Mouse (Mus musculus) MEL (cell line): ENCODE results near the gene Chst8. TPM values are rescaled to one million over a fixed set of nuclear protein-coding genes. Genes with fewer than 3 reads are reported as not detected.

ENCODE experiments used
- DNase-seq: peaks from one replicate; pipeline ENCODE4 v3.0.0; 2011; ENCODE audit warnings: low read depth, low spot score
- H3K27ac ChIP-seq: 2 replicates; pipeline ENCODE4 v1.5.1; 2012; ENCODE audit warnings: low read depth, mild to moderate bottlenecking, control low read depth, low read length, moderate library complexity; ENCODE audit not compliant: control insufficient read depth
- H3K27me3 ChIP-seq, 2 experiments: fragments of 150-350 bp in 1 of 2; sonication (generic) in 1 of 2; 2 replicates each; pipeline ENCODE4 v1.6.1; 2012; ENCODE audit warnings: low read length in 2 of 2, mild to moderate bottlenecking in 2 of 2, improper control_type of control experiment in 1 of 2, moderate library complexity in 1 of 2; ENCODE audit not compliant: insufficient read depth in 2 of 2, control insufficient read depth in 1 of 2
- H3K36me3 ChIP-seq, 2 experiments: 2 replicates each; pipeline ENCODE4 v1.6.1; 2012 to 2014; ENCODE audit warnings: low read length in 2 of 2, improper control_type of control experiment in 1 of 2, inconsistent platforms in 1 of 2, mild to moderate bottlenecking in 1 of 2; ENCODE audit not compliant: insufficient read depth in 2 of 2, control insufficient read depth in 1 of 2
- H3K4me1 ChIP-seq, 2 experiments: fragments of 150-350 bp in 1 of 2; sonication (generic) in 1 of 2; 2 replicates each; pipeline ENCODE4 v1.6.1; 2012; ENCODE audit warnings: low read length in 2 of 2, improper control_type of control experiment in 1 of 2, mild to moderate bottlenecking in 1 of 2; ENCODE audit not compliant: insufficient read depth in 2 of 2, control insufficient read depth in 1 of 2
- H3K4me3 ChIP-seq, 2 experiments: fragments of 150-350 bp in 1 of 2; sonication (generic) in 1 of 2; 2 replicates each; pipeline ENCODE4 v1.5.1; 2012; ENCODE audit warnings: low read depth in 2 of 2, low read length in 2 of 2, mild to moderate bottlenecking in 2 of 2, moderate library complexity in 2 of 2, control low read depth in 1 of 2, improper control_type of control experiment in 1 of 2; ENCODE audit not compliant: control insufficient read depth in 1 of 2, insufficient read depth in 1 of 2
- H3K79me2 ChIP-seq: 2 replicates; pipeline ENCODE4 v1.6.1; 2012; ENCODE audit warnings: mild to moderate bottlenecking, low read length, moderate library complexity; ENCODE audit not compliant: control insufficient read depth, poor library complexity, insufficient read depth
- H3K9ac ChIP-seq: 2 replicates; pipeline ENCODE4 v1.6.1; 2012; ENCODE audit warnings: low read depth, mild to moderate bottlenecking, control low read depth, low read length, moderate library complexity; ENCODE audit not compliant: control insufficient read depth, poor library complexity, severe bottlenecking
- H3K9me3 ChIP-seq: fragments of 150-350 bp; sonication (generic); replicated peaks from 2 replicates; pipeline ENCODE4 v1.6.1; 2012; ENCODE audit warnings: mild to moderate bottlenecking, low read length, improper control_type of control experiment, moderate library complexity; ENCODE audit not compliant: insufficient read depth
- BHLHE40 ChIP-seq: IDR thresholded peaks from 2 replicates; pipeline ENCODE4 v1.6.1; 2012; ENCODE audit warnings: low read depth, mild to moderate bottlenecking, inconsistent platforms, low read length, improper control_type of control experiment, borderline replicate concordance
- CHD1 ChIP-seq: IDR thresholded peaks from 2 replicates; pipeline ENCODE4 v1.6.1; 2012; ENCODE audit warnings: low read depth, mild to moderate bottlenecking, inconsistent platforms, low read length, improper control_type of control experiment
- ELF1 ChIP-seq: IDR thresholded peaks from 2 replicates; pipeline ENCODE4 v1.6.1; 2014; ENCODE audit warnings: low read depth, mild to moderate bottlenecking, inconsistent platforms, low read length, improper control_type of control experiment, moderate library complexity
- EP300 ChIP-seq, 2 experiments: IDR thresholded peaks; 2 replicates each; pipeline ENCODE4 v1.6.1; 2011; ENCODE audit warnings: improper control_type of control experiment in 2 of 2, low read length in 2 of 2, low read depth in 1 of 2, mild to moderate bottlenecking in 1 of 2
- HCFC1 ChIP-seq: IDR thresholded peaks from 2 replicates; pipeline ENCODE4 v1.6.1; 2012; ENCODE audit warnings: low read depth, mild to moderate bottlenecking, inconsistent platforms, low read length, improper control_type of control experiment, moderate library complexity
- MAFK ChIP-seq: IDR thresholded peaks from 2 replicates; pipeline ENCODE4 v1.6.1; 2011; ENCODE audit warnings: low read depth, mild to moderate bottlenecking, low read length, improper control_type of control experiment, borderline replicate concordance
- MAX ChIP-seq: IDR thresholded peaks from 2 replicates; pipeline ENCODE4 v1.6.1; 2011; ENCODE audit warnings: low read length, improper control_type of control experiment
- MAZ ChIP-seq: IDR thresholded peaks from 2 replicates; pipeline ENCODE4 v1.6.1; 2012; ENCODE audit warnings: low read depth, mild to moderate bottlenecking, inconsistent platforms, low read length, improper control_type of control experiment
- MYB ChIP-seq: IDR thresholded peaks from 2 replicates; pipeline ENCODE4 v1.6.1; 2011; ENCODE audit warnings: mild to moderate bottlenecking, low read depth, low read length, improper control_type of control experiment
- MYC ChIP-seq: IDR thresholded peaks from 2 replicates; pipeline ENCODE4 v1.6.1; 2011; ENCODE audit warnings: low read depth, mild to moderate bottlenecking, low read length, improper control_type of control experiment, moderate library complexity
- NELFE ChIP-seq: IDR thresholded peaks from 2 replicates; pipeline ENCODE4 v1.6.1; 2011; ENCODE audit warnings: low read depth, low read length, improper control_type of control experiment
- POLR2AphosphoS2 ChIP-seq: IDR thresholded peaks from 2 replicates; pipeline ENCODE4 v1.6.1; 2011; ENCODE audit warnings: low read length, improper control_type of control experiment
- POLR2AphosphoS5 ChIP-seq: IDR thresholded peaks from 2 replicates; pipeline ENCODE4 v1.6.1; 2012; ENCODE audit warnings: low read depth, borderline replicate concordance, mild to moderate bottlenecking, inconsistent platforms, low read length, moderate library complexity, mixed read lengths
- RCOR1 ChIP-seq: IDR thresholded peaks from 2 replicates; pipeline ENCODE4 v1.6.1; 2012; ENCODE audit warnings: low read depth, mild to moderate bottlenecking, inconsistent platforms, low read length, improper control_type of control experiment
- SMC3 ChIP-seq: IDR thresholded peaks from 2 replicates; pipeline ENCODE4 v1.6.1; 2011; ENCODE audit warnings: low read depth, low read length, improper control_type of control experiment
- TAL1 ChIP-seq: IDR thresholded peaks from 2 replicates; pipeline ENCODE4 v1.6.1; 2012; ENCODE audit warnings: mild to moderate bottlenecking, inconsistent platforms, low read length, moderate library complexity, mixed read lengths
- TBP ChIP-seq: IDR thresholded peaks from 2 replicates; pipeline ENCODE4 v1.8.0; 2011; ENCODE audit warnings: low read depth, low read length, improper control_type of control experiment
- USF1 ChIP-seq: IDR thresholded peaks from 2 replicates; pipeline ENCODE4 v1.6.1; 2014; ENCODE audit warnings: low read depth, mild to moderate bottlenecking, inconsistent platforms, low read length, improper control_type of control experiment, moderate library complexity
- ZNF384 ChIP-seq: IDR thresholded peaks from 2 replicates; pipeline ENCODE4 v1.6.1; 2012; ENCODE audit warnings: low read depth, mild to moderate bottlenecking, inconsistent platforms, low read length, improper control_type of control experiment
- polyA plus RNA-seq, 2 experiments: library from polyadenylated mRNA; stranded (reverse) in 1 of 2; unstranded in 1 of 2; fragments of >175 nt in 1 of 2; fragments of >200 nt in 1 of 2; gene quantifications; 2 replicates each; pipeline versions ENCODE4 v1.2.1 to v1.2.4; 2012; ENCODE audit warnings: low replicate concordance in 2 of 2, low read depth in 1 of 2; ENCODE audit not compliant: insufficient read length in 2 of 2, insufficient read depth in 1 of 2, missing spikeins in 1 of 2
- total RNA-seq: library from RNA; depleted of rRNA; stranded (reverse); fragments of 300-350 nt; gene quantifications from 2 replicates; pipeline ENCODE4 v1.2.3, GENCODE M21; 2012

Gene Chst8
- total and polyA plus RNA-seq, 3 experiments, result not detected

DNA sequence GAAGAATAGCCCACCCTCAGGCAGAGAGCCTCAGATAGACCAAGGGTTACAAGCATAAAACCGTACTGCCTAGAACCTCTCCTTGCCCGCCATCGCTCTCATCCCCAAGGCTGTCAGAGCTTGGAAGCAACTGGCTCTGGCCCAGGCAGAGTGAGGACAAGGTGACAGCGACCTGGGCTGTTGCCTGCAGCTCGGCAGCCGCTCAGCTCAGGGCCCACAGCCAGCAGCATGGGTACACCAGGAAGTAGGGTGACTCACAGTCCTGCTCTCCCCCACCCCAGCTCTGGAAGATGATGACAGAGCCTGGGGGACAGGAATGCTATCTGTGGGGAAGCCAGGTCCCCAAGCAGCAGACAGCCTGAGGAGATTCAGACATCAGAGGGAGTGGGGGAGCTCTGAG lies 6.2 kb downstream of the Chst8 start:
- Histone ChIP-seq H3K36me3 (no peaks in the 10 kb centered on the region), H3K4me3 (no peak overlapping the region), H3K4me1 (no peaks in the 10 kb centered on the region), H3K9me3 (no peaks in the 10 kb centered on the region), H3K9ac (no peak overlapping the region), H3K79me2 (no peaks in the 10 kb centered on the region)
- TF ChIP-seq POLR2AphosphoS5 (no peak), MYC (no peak), POLR2AphosphoS2 (no peak), CHD1 (no peak), ZNF384 (no peak), NELFE (no peak), RCOR1 (no peak), MAZ (no peak), BHLHE40 (no peak)
- TF ChIP-seq, all 39 proteins: peak for 0
- Histone ChIP-seq H3K27ac (no peak overlapping the region), H3K27me3 (no peaks in the 10 kb centered on the region)
- DNase-seq, result no peak

GRCm38 (mm10) chr7:34805691-34806205 lies 6.8 kb downstream of the Chst8 start:
- no peaks in the 10 kb centered on the region for H3K4me1 ChIP-seq
- no peak overlapping the region for H3K9ac ChIP-seq
- TF ChIP-seq SMC3, result no peak
- TF ChIP-seq MAZ, result no peak
- no peak for TF ChIP-seq MAFK
- no peak for TF ChIP-seq ZNF384
- TF ChIP-seq EP300 (IDR thresholded peaks at IDR 0.05; ENCODE audit: low read depth in 1 of 2, low read length in 2 of 2), result no peak
- TF ChIP-seq USF1, result no peak
- no peak for TF ChIP-seq MYB
- no peak for TF ChIP-seq ELF1
- TF ChIP-seq TAL1, result no peak
- no peak for TF ChIP-seq HCFC1
- TF ChIP-seq TBP, result no peak
- no peak for TF ChIP-seq MAX
- TF ChIP-seq NELFE, result no peak
- H3K4me3 ChIP-seq, result no peak overlapping the region
- H3K27ac ChIP-seq, result no peak overlapping the region
- no peaks in the 10 kb centered on the region for H3K79me2 ChIP-seq
- no peaks in the 10 kb centered on the region for H3K36me3 ChIP-seq
- no peak for DNase-seq
- H3K9me3 ChIP-seq, result no peaks in the 10 kb centered on the region
- H3K27me3 ChIP-seq, result no peaks in the 10 kb centered on the region
